Mouse (Mus musculus): ENCODE measurements around the gene Accs.

The Accs gene

GRCm38 (mm10) chr2:93850317-93850944 is 688 bp upstream of the Accs start:
- no peak for DNase-seq

GRCm38 (mm10) chr2:93841349-93841748 is 8.4 kb downstream of the Accs start:
- no peak for DNase-seq

- DNase-seq: no peak
These were observed 9.6 kb downstream of the Accs start for GRCm38 (mm10) chr2:93840109-93840508.

- DNase-seq: peak; percentile 90
These were observed 10.8 kb downstream of the Accs start for GRCm38 (mm10) chr2:93838931-93839330.

GRCm38 (mm10) chr2:93836232-93836785 is 13.4 kb downstream of the Accs start:
- DNase-seq: peak; percentile 84

- DNase-seq: no peak
These were observed 14.1 kb downstream of the Accs start for GRCm38 (mm10) chr2:93835596-93835995.

GRCm38 (mm10) chr2:93823519-93823918 is 26.2 kb downstream of the Accs start:
- peak; percentile 90 for DNase-seq

- peak; percentile 98 for DNase-seq
These were observed 27.5 kb downstream of the Accs start, which contains the start of gene Ext2 for GRCm38 (mm10) chr2:93822045-93822749. Gene Ext2 (minus strand): TSS chr2:93822568.

- peak; percentile 55 for DNase-seq
These were observed 32.0 kb downstream of the Accs start for GRCm38 (mm10) chr2:93817791-93818190.

GRCm38 (mm10) chr2:93813343-93813742 is 36.4 kb downstream of the Accs start:
- DNase-seq: peak; percentile 91

GRCm38 (mm10) chr2:93811812-93812211 is 37.9 kb downstream of the Accs start:
- peak; percentile 83 for DNase-seq

GRCm38 (mm10) chr2:93809931-93810330 is 39.8 kb downstream of the Accs start:
- DNase-seq: peak; percentile 89

- peak; percentile 94 for DNase-seq
These were observed 41.7 kb downstream of the Accs start for GRCm38 (mm10) chr2:93808071-93808470.

- DNase-seq: peak; percentile 66
These were observed 42.3 kb downstream of the Accs start for GRCm38 (mm10) chr2:93807440-93807839.

- peak; percentile 85 for DNase-seq
These were observed 43.1 kb downstream of the Accs start for GRCm38 (mm10) chr2:93806487-93807201.

GRCm38 (mm10) chr2:93805523-93805922 is 44.2 kb downstream of the Accs start:
- DNase-seq: no peak

GRCm38 (mm10) chr2:93805066-93805465 is 44.7 kb downstream of the Accs start:
- no peak for DNase-seq

GRCm38 (mm10) chr2:93802947-93803346 is 46.8 kb downstream of the Accs start:
- no peak for DNase-seq

GRCm38 (mm10) chr2:93801097-93801496 is 48.6 kb downstream of the Accs start:
- DNase-seq: no peak

GRCm38 (mm10) chr2:93797162-93797795 is 52.5 kb downstream of the Accs start:
- no peak for DNase-seq

GRCm38 (mm10) chr2:93794375-93794774 is 55.4 kb downstream of the Accs start:
- DNase-seq: no peak

GRCm38 (mm10) chr2:93791516-93792499 is 57.9 kb downstream of the Accs start:
- DNase-seq: peak; percentile 99
